Mouse (Mus musculus) MEL (cell line): ENCODE measurements at regions not wholly inside any gene's neighbourhood (a gene's known extent, or its start where the extent isn't known, plus 50 kb on each side); places are given as distances from the start of the nearest gene placed in this dataset.

Source experiments
- CHD1 ChIP-seq: IDR thresholded peaks from 2 replicates; pipeline ENCODE4 v1.6.1; 2012; ENCODE audit warnings: low read depth, mild to moderate bottlenecking, inconsistent platforms, low read length, improper control_type of control experiment
- CTCF ChIP-seq, 3 experiments: IDR thresholded peaks in 2 of 3; conservative IDR thresholded peaks in 1 of 3; 2 replicates each; pipeline ENCODE4 v1.5.1; 2011 to 2012; ENCODE audit warnings: low read length in 3 of 3, low read depth in 2 of 3, mild to moderate bottlenecking in 2 of 3, improper control_type of control experiment in 1 of 3, inconsistent platforms in 1 of 3, mixed read lengths in 1 of 3, moderate library complexity in 1 of 3; ENCODE audit not compliant: control insufficient read depth in 1 of 3, insufficient read depth in 1 of 3, poor library complexity in 1 of 3, severe bottlenecking in 1 of 3
- EP300 ChIP-seq, 2 experiments: IDR thresholded peaks; 2 replicates each; pipeline ENCODE4 v1.6.1; 2011; ENCODE audit warnings: improper control_type of control experiment in 2 of 2, low read length in 2 of 2, low read depth in 1 of 2, mild to moderate bottlenecking in 1 of 2
- GABPA ChIP-seq: IDR thresholded peaks from 2 replicates; pipeline ENCODE4 v1.6.1; 2012; ENCODE audit warnings: low read depth, mild to moderate bottlenecking, inconsistent platforms, low read length, improper control_type of control experiment, moderate library complexity
- KAT2A ChIP-seq: conservative IDR thresholded peaks from 2 replicates; pipeline ENCODE4 v1.6.1; 2012; ENCODE audit warnings: low read depth, low read length, improper control_type of control experiment, inconsistent platforms
- MEF2A ChIP-seq: IDR thresholded peaks from 2 replicates; pipeline ENCODE4 v1.6.1; 2014; ENCODE audit warnings: low read depth, mild to moderate bottlenecking, inconsistent platforms, low read length, improper control_type of control experiment; ENCODE audit not compliant: poor library complexity, insufficient replicate concordance, severe bottlenecking; ENCODE audit errors: extremely low read depth
- MYC ChIP-seq: IDR thresholded peaks from 2 replicates; pipeline ENCODE4 v1.6.1; 2011; ENCODE audit warnings: low read depth, mild to moderate bottlenecking, low read length, improper control_type of control experiment, moderate library complexity
- POLR2A ChIP-seq, 2 experiments: IDR thresholded peaks; 2 replicates each; pipeline ENCODE4 v1.6.1; 2011 to 2012; ENCODE audit warnings: low read length in 2 of 2, mild to moderate bottlenecking in 2 of 2, control low read depth in 1 of 2, improper control_type of control experiment in 1 of 2, low read depth in 1 of 2, moderate library complexity in 1 of 2; ENCODE audit not compliant: control insufficient read depth in 1 of 2, insufficient read depth in 1 of 2, poor library complexity in 1 of 2
- POLR2AphosphoS2 ChIP-seq: IDR thresholded peaks from 2 replicates; pipeline ENCODE4 v1.6.1; 2011; ENCODE audit warnings: low read length, improper control_type of control experiment
- SIN3A ChIP-seq: IDR thresholded peaks from 2 replicates; pipeline ENCODE4 v1.6.1; 2012; ENCODE audit warnings: low read length, improper control_type of control experiment, inconsistent platforms
- TAL1 ChIP-seq: IDR thresholded peaks from 2 replicates; pipeline ENCODE4 v1.6.1; 2012; ENCODE audit warnings: mild to moderate bottlenecking, inconsistent platforms, low read length, moderate library complexity, mixed read lengths
- TCF12 ChIP-seq: IDR thresholded peaks from 2 replicates; pipeline ENCODE4 v1.6.1; 2014; ENCODE audit warnings: low read depth, mild to moderate bottlenecking, inconsistent platforms, low read length, improper control_type of control experiment, moderate library complexity
- USF1 ChIP-seq: IDR thresholded peaks from 2 replicates; pipeline ENCODE4 v1.6.1; 2014; ENCODE audit warnings: low read depth, mild to moderate bottlenecking, inconsistent platforms, low read length, improper control_type of control experiment, moderate library complexity
- ZC3H11A ChIP-seq: IDR thresholded peaks from 2 replicates; pipeline ENCODE4 v1.6.1; 2012; ENCODE audit warnings: low read depth, mild to moderate bottlenecking, inconsistent platforms, low read length, improper control_type of control experiment

DNA sequence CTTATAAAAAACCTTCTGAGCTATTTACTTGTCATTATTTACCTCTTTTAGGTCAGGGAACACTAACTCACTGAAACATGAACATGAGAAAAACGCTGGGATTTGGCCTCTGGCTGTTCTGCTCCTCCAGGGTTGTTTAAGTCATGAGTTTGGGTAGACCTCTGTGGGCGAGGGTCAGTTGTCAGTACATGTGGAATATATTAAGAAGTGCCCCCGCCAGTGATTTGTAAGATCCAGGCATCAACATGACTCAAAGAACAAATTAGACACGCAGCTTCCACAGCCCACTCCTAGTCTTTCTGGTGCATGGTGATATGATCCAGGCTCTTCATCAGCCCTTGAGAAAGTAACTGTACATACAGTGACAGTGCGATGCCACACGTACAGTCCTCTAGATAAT, 180.3 kb downstream of the Pten start:
- no peak for TF ChIP-seq CHD1
- TF ChIP-seq MEF2A = no peak
- no peak for TF ChIP-seq POLR2A (IDR thresholded peaks at IDR 0.05; ENCODE audit: control insufficient read depth in 1 of 2, insufficient read depth in 1 of 2, low read depth in 1 of 2, low read length in 2 of 2, poor library complexity in 1 of 2)
- TF ChIP-seq TAL1 = no peak
- no peak for TF ChIP-seq CTCF (IDR thresholded peaks at IDR 0.05 in 2 of 3, conservative IDR thresholded peaks at IDR 0.05 in 1 of 3; ENCODE audit: control insufficient read depth in 1 of 3, insufficient read depth in 1 of 3, low read depth in 2 of 3, low read length in 3 of 3, poor library complexity in 1 of 3, severe bottlenecking in 1 of 3)
- TF ChIP-seq TCF12 = no peak
- no peak for TF ChIP-seq ZC3H11A
- no peak for TF ChIP-seq SIN3A
- no peak for TF ChIP-seq KAT2A
- no peak for TF ChIP-seq EP300 (IDR thresholded peaks at IDR 0.05; ENCODE audit: low read depth in 1 of 2, low read length in 2 of 2)
- no peak for TF ChIP-seq GABPA
- TF ChIP-seq USF1 = no peak
- TF ChIP-seq MYC = no peak
- no peak for TF ChIP-seq POLR2AphosphoS2
